Mouse (Mus musculus): Measurements from ENCODE around the gene Tmcc3. TPM values are rescaled to one million over a fixed set of nuclear protein-coding genes. Genes with fewer than 3 reads are reported as not detected.

Gene Tmcc3
- polyA plus RNA-seq, 1 experiment from 2014 or later = 2.3 TPM

- DNase-seq (ENCODE audit: extremely low spot score, low spot score) = no peak
- 93% methylated on average over 14 of the region's 14 CpGs for WGBS
- Histone ChIP-seq H3K27ac (no peak overlapping the region), H3K36me3 (replicated peaks) (no peaks in the 10 kb centered on the region), H3K27me3 (ENCODE audit: poor library complexity, severe bottlenecking) (no peaks in the 10 kb centered on the region), H3K4me1 (peaks cover 9% of the 10 kb centered on the region), H3K4me3 (no peak overlapping the region), H3K9me3 (peaks cover 22% of the 10 kb centered on the region)
These were observed 70.9 kb downstream of the Tmcc3 start for GRCm38 (mm10) chr10:94382618-94383017.

GRCm38 (mm10) chr10:94383565-94383964, 71.8 kb downstream of the Tmcc3 start:
- 92% methylated on average over 6 of the region's 6 CpGs for WGBS
- Histone ChIP-seq H3K4me1 (peaks cover 5% of the 10 kb centered on the region), H3K36me3 (replicated peaks) (no peaks in the 10 kb centered on the region), H3K9me3 (peaks cover 22% of the 10 kb centered on the region), H3K27me3 (ENCODE audit: poor library complexity, severe bottlenecking) (no peaks in the 10 kb centered on the region), H3K27ac (no peak overlapping the region), H3K4me3 (no peak overlapping the region)
- DNase-seq (ENCODE audit: extremely low spot score, low spot score) = no peak

- H3K9me3 ChIP-seq = peaks cover 26% of the 10 kb centered on the region
- no peaks in the 10 kb centered on the region for H3K36me3 ChIP-seq (replicated peaks)
- no peak overlapping the region for H3K27ac ChIP-seq
- no peak for DNase-seq (ENCODE audit: extremely low spot score, low spot score)
- H3K4me1 ChIP-seq = no peaks in the 10 kb centered on the region
- no peaks in the 10 kb centered on the region for H3K27me3 ChIP-seq (ENCODE audit: poor library complexity, severe bottlenecking)
- H3K4me3 ChIP-seq = no peak overlapping the region
- 89% methylated on average over 6 of the region's 6 CpGs for WGBS
These were observed 77.5 kb downstream of the Tmcc3 start for GRCm38 (mm10) chr10:94389219-94389618.

GRCm38 (mm10) chr10:94391049-94391448, 79.3 kb downstream of the Tmcc3 start:
- WGBS = 90% methylated on average over 5 of the region's 5 CpGs
- Histone ChIP-seq H3K27me3 (ENCODE audit: poor library complexity, severe bottlenecking) (no peaks in the 10 kb centered on the region), H3K9me3 (peaks cover 10% of the 10 kb centered on the region; the same call in 1 of the 2 replicates), H3K4me1 (no peaks in the 10 kb centered on the region), H3K4me3 (no peak overlapping the region), H3K27ac (no peak overlapping the region), H3K36me3 (replicated peaks) (no peaks in the 10 kb centered on the region)
- DNase-seq (ENCODE audit: extremely low spot score, low spot score) = no peak

GRCm38 (mm10) chr10:94394286-94394685, 82.5 kb downstream of the Tmcc3 start:
- no peak overlapping the region for H3K4me3 ChIP-seq
- no peaks in the 10 kb centered on the region for H3K27me3 ChIP-seq (ENCODE audit: poor library complexity, severe bottlenecking)
- H3K9me3 ChIP-seq = peaks cover 4% of the 10 kb centered on the region; the same call in 1 of the 2 replicates
- H3K4me1 ChIP-seq = no peaks in the 10 kb centered on the region
- H3K36me3 ChIP-seq (replicated peaks) = no peaks in the 10 kb centered on the region
- H3K27ac ChIP-seq = no peak overlapping the region
- DNase-seq (ENCODE audit: extremely low spot score, low spot score) = no peak

GRCm38 (mm10) chr10:94397833-94398596, 86.3 kb downstream of the Tmcc3 start:
- Histone ChIP-seq H3K36me3 (replicated peaks) (no peaks in the 10 kb centered on the region), H3K4me1 (no peaks in the 10 kb centered on the region), H3K4me3 (no peak overlapping the region), H3K27me3 (ENCODE audit: poor library complexity, severe bottlenecking) (no peaks in the 10 kb centered on the region), H3K27ac (no peak overlapping the region), H3K9me3 (no peaks in the 10 kb centered on the region; the same call in 1 of the 2 replicates)
- 82% methylated on average over 11 of the region's 11 CpGs for WGBS
- no peak for DNase-seq (ENCODE audit: extremely low spot score, low spot score)

GRCm38 (mm10) chr10:94400895-94401294, 89.1 kb downstream of the Tmcc3 start:
- Histone ChIP-seq H3K27ac (no peak overlapping the region), H3K4me1 (no peaks in the 10 kb centered on the region), H3K27me3 (ENCODE audit: poor library complexity, severe bottlenecking) (no peaks in the 10 kb centered on the region), H3K9me3 (no peaks in the 10 kb centered on the region), H3K36me3 (replicated peaks) (no peaks in the 10 kb centered on the region), H3K4me3 (no peak overlapping the region)
- DNase-seq (ENCODE audit: extremely low spot score, low spot score) = no peak
- WGBS = 89% methylated on average over 8 of the region's 8 CpGs

GRCm38 (mm10) chr10:94405456-94405855, 93.7 kb downstream of the Tmcc3 start:
- Histone ChIP-seq H3K4me1 (peaks cover 11% of the 10 kb centered on the region), H3K36me3 (replicated peaks) (no peaks in the 10 kb centered on the region), H3K9me3 (no peaks in the 10 kb centered on the region), H3K27me3 (ENCODE audit: poor library complexity, severe bottlenecking) (no peaks in the 10 kb centered on the region; the same call in 1 of the 2 replicates), H3K27ac (no peak overlapping the region), H3K4me3 (no peak overlapping the region)
- DNase-seq (ENCODE audit: extremely low spot score, low spot score) = no peak
- WGBS = 73% methylated on average over 3 of the region's 3 CpGs

GRCm38 (mm10) chr10:94406821-94407220, 95.1 kb downstream of the Tmcc3 start:
- Histone ChIP-seq H3K36me3 (replicated peaks) (no peaks in the 10 kb centered on the region), H3K27ac (no peak overlapping the region), H3K9me3 (no peaks in the 10 kb centered on the region), H3K27me3 (ENCODE audit: poor library complexity, severe bottlenecking) (no peaks in the 10 kb centered on the region; the same call in 1 of the 2 replicates), H3K4me3 (no peak overlapping the region), H3K4me1 (peaks cover 11% of the 10 kb centered on the region)
- no peak for DNase-seq (ENCODE audit: extremely low spot score, low spot score)
- 94% methylated on average over 7 of the region's 7 CpGs for WGBS

GRCm38 (mm10) chr10:94408356-94409146, 96.8 kb downstream of the Tmcc3 start:
- peaks cover 13% of the 10 kb centered on the region for H3K4me1 ChIP-seq
- peak overlapping the region; percentile 42 for H3K4me3 ChIP-seq
- peak overlapping the region; percentile 63 for H3K27ac ChIP-seq
- H3K9me3 ChIP-seq = no peaks in the 10 kb centered on the region
- peak; percentile 69 for DNase-seq (ENCODE audit: extremely low spot score, low spot score)
- H3K36me3 ChIP-seq (replicated peaks) = no peaks in the 10 kb centered on the region
- H3K27me3 ChIP-seq (ENCODE audit: poor library complexity, severe bottlenecking) = no peaks in the 10 kb centered on the region; the same call in 1 of the 2 replicates
- 30% methylated on average over 22 of the region's 22 CpGs for WGBS

GRCm38 (mm10) chr10:94409661-94410060, 97.9 kb downstream of the Tmcc3 start:
- Histone ChIP-seq H3K36me3 (replicated peaks) (no peaks in the 10 kb centered on the region), H3K27me3 (ENCODE audit: poor library complexity, severe bottlenecking) (no peaks in the 10 kb centered on the region; the same call in 1 of the 2 replicates), H3K27ac (no peak overlapping the region), H3K4me3 (no peak overlapping the region), H3K4me1 (peaks cover 20% of the 10 kb centered on the region), H3K9me3 (no peaks in the 10 kb centered on the region)
- WGBS = 86% methylated on average over 6 of the region's 6 CpGs
- no peak for DNase-seq (ENCODE audit: extremely low spot score, low spot score)

GRCm38 (mm10) chr10:94411594-94411993, 99.8 kb downstream of the Tmcc3 start:
- H3K27me3 ChIP-seq (ENCODE audit: poor library complexity, severe bottlenecking) = no peaks in the 10 kb centered on the region; the same call in 1 of the 2 replicates
- H3K4me3 ChIP-seq = no peak overlapping the region
- H3K9me3 ChIP-seq = no peaks in the 10 kb centered on the region
- peaks cover 30% of the 10 kb centered on the region for H3K4me1 ChIP-seq
- H3K36me3 ChIP-seq (replicated peaks) = no peaks in the 10 kb centered on the region
- WGBS = 89% methylated on average over 9 of the region's 9 CpGs
- no peak overlapping the region for H3K27ac ChIP-seq
- DNase-seq (ENCODE audit: extremely low spot score, low spot score) = no peak
